Mouse (Mus musculus) hindbrain, embryonic 12.5 days (tissue): ENCODE data around the gene Zfp560. TPM values are rescaled to one million over a fixed set of nuclear protein-coding genes. Genes with fewer than 3 reads are reported as not detected.

Experiments
- polyA plus RNA-seq: library from polyadenylated mRNA; unstranded; fragments of >200 nt; fragmentation: Nextera tagmentation; extraction: Ambion mirVana; gene quantifications from 2 replicates; pipeline ENCODE4 v1.2.1, GENCODE M21; 2016

Zfp560 gene
- polyA plus RNA-seq, 1 experiment from 2014 or later: 35.5 TPM

Other genes starting within 250 kb of the Zfp560 start
- gene Olfr870, start 211.1 kb downstream of the Zfp560 start, polyA plus RNA-seq: not detected in 2 replicates
- gene Olfr871, start 173.0 kb downstream of the Zfp560 start, polyA plus RNA-seq: not detected in 2 replicates
- gene Olfr872, start 148.1 kb downstream of the Zfp560 start, polyA plus RNA-seq: not detected in 2 replicates
- not detected in 2 replicates for gene Olfr39, start 102.8 kb downstream of the Zfp560 start, polyA plus RNA-seq
- gene Olfr873, start 86.6 kb downstream of the Zfp560 start, polyA plus RNA-seq: not detected in 2 replicates
- not detected in 2 replicates for gene Olfr18, start 49.1 kb downstream of the Zfp560 start, polyA plus RNA-seq
- gene Zfp26, start 75.0 kb upstream of the Zfp560 start, polyA plus RNA-seq: 31.2 and 33.6 TPM in 2 replicates
- 29.7 and 30.6 TPM in 2 replicates for gene Zfp426, start 107.6 kb upstream of the Zfp560 start, polyA plus RNA-seq
- gene Zfp266, start 136.2 kb upstream of the Zfp560 start, polyA plus RNA-seq: 151 and 155 TPM in 2 replicates
- 30.6 and 34.8 TPM in 2 replicates for gene Zfp846, start 196.1 kb upstream of the Zfp560 start, polyA plus RNA-seq